Mouse (Mus musculus): ENCODE data around the gene Hhipl1. TPM values are rescaled to one million over a fixed set of nuclear protein-coding genes. Genes with fewer than 3 reads are reported as not detected.

The Hhipl1 gene
- polyA plus RNA-seq, 1 experiment from 2014 or later, result 0.82 TPM

GRCm38 (mm10) chr12:108273466-108274312, 32.4 kb upstream of the Hhipl1 start:
- Histone ChIP-seq H3K4me3 (ENCODE audit: low read depth, low read length) (peak overlapping the region; percentile 69), H3K9me3 (ENCODE audit: low read depth, low read length) (no peaks in the 10 kb centered on the region), H3K36me3 (ENCODE audit: insufficient read depth) (0 out of 2 replicates have a peak, but pooled peaks cover 5% of the 10 kb centered on the region), H3K27me3 (ENCODE audit: insufficient read depth, low read length) (peaks cover 5% of the 10 kb centered on the region; the same call in 1 of the 2 replicates), H3K4me2 (peak overlapping the region; percentile 97), H3K4me1 (ENCODE audit: insufficient read depth) (peaks cover 29% of the 10 kb centered on the region), H3K27ac (ENCODE audit: low read depth) (no peak overlapping the region), H3K9ac (peak overlapping the region; percentile 70)
- WGBS, result 5% methylated on average over 21 of the region's 21 CpGs
- no peak for DNase-seq
- no peak for ATAC-seq (ENCODE audit: insufficient read depth)
- TF ChIP-seq CTCF (IDR thresholded peaks at IDR 0.05; ENCODE audit: low read depth), result no peak

DNA sequence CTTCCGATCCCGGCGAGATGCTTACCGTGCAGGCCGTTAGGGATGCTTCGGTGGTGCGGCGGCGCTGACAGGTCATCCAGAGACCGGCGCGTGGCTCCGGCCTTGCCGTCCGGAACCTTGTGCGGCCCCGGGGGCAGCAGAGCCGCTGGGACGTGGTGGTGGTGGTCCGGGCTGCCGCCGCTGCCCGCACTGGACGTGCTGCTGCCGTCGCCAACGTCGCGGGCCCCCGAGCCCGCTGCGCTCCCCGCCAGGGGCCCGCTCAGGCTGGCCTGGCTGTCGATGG, 31.8 kb upstream of the Hhipl1 start:
- Histone ChIP-seq H3K27me3 (ENCODE audit: insufficient read depth, low read length) (peaks cover 5% of the 10 kb centered on the region; the same call in 1 of the 2 replicates), H3K9ac (peak overlapping the region; percentile 70), H3K9me3 (ENCODE audit: low read depth, low read length) (no peaks in the 10 kb centered on the region), H3K4me1 (ENCODE audit: insufficient read depth) (peaks cover 29% of the 10 kb centered on the region), H3K4me2 (peak overlapping the region; percentile 97), H3K27ac (ENCODE audit: low read depth) (no peak overlapping the region), H3K4me3 (ENCODE audit: low read depth, low read length) (peak overlapping the region; percentile 69), H3K36me3 (ENCODE audit: insufficient read depth) (0 out of 2 replicates have a peak, but pooled peaks cover 5% of the 10 kb centered on the region)
- TF ChIP-seq CTCF (IDR thresholded peaks at IDR 0.05; ENCODE audit: low read depth), result no peak
- ATAC-seq (ENCODE audit: insufficient read depth) (no peak), DNase-seq (no peak)
- 1% methylated on average over 35 of the region's 35 CpGs for WGBS

DNA sequence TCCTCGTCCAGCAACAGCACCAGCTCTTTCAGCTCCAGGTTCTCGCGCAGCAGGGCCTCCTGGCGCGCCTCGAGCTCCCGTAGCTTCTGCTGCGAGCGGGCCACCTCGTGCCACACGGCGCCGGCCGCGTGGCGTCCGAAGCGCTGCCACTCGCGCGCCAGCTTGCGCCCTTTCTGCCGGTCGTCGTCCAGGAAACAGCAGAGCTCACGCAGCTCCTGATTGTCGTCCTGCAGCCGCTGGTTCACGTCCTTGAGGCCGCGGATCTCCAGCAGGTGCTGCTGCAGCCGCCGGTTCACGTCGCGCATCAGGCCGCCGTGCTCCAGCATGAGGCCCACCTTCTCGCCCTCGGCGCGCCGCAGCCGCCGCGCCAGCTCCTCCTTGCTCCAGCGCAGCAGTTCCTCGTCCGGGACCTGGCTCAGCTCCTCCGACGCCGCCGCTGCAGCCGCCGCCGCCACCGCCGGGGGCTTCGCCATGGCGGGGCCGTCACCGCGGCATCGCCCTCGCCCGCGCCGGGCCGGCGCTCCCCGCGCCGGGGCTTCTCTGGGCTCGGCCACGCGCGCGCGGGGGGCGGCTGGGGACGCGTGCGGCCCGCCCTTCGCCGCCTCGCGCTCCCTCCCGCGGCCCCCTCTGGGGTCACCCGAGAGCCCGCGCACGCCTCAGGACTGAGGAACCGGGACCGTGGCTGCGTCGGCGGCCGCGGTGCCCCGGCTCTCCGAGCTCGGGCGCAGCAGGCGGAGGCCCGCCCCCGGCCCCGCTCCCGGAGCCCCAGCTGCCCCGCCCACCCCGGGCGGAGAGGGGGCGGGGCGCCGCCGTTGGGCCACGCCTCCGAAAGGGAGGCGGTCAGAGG, 31.2 kb upstream of the Hhipl1 start, which contains the start of gene Ccdc85c:
Ccdc85c (minus strand) TSS at position 765 of the 847 bp plus-strand sequence.
- H3K4me1 ChIP-seq (ENCODE audit: insufficient read depth), result peaks cover 29% of the 10 kb centered on the region
- H3K9me3 ChIP-seq (ENCODE audit: low read depth, low read length), result no peaks in the 10 kb centered on the region
- DNase-seq (peak; percentile 67), ATAC-seq (ENCODE audit: insufficient read depth) (peak; percentile 1; the same call in 1 of the 2 replicates)
- H3K27ac ChIP-seq (ENCODE audit: low read depth), result peak within 1 kb of the TSS; percentile 64
- peak within 1 kb of the TSS; percentile 97 for H3K4me2 ChIP-seq
- H3K36me3 ChIP-seq (ENCODE audit: insufficient read depth), result 0 out of 2 replicates have a peak, but pooled peaks cover 1% of the 10 kb centered on the region
- peak within 1 kb of the TSS; percentile 69 for H3K4me3 ChIP-seq (ENCODE audit: low read depth, low read length)
- under 1% methylated on average over 93 of the region's 120 CpGs for WGBS
- peaks cover 5% of the 10 kb centered on the region; the same call in 1 of the 2 replicates for H3K27me3 ChIP-seq (ENCODE audit: insufficient read depth, low read length)
- no peak for TF ChIP-seq CTCF (IDR thresholded peaks at IDR 0.05; ENCODE audit: low read depth)
- peak within 1 kb of the TSS; percentile 70 for H3K9ac ChIP-seq

DNA sequence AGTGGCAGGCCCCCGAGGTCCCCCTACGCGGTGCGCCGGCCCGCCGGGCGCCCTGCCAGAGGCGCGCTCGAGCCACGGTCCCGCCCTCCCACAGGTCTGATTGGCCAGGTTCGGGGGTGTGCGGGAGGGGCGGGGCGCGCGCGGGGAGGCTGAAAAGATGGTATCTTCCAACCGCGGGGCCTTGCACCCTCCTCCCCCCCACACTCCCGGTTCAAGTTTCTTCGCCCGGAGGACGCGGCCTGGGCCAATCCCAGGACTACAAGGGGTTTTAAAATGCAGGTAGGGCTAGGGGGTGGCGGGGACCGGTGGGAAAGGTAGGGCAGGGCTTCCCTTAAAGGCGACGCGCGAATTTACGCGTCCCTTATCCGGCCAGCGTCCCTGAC, 30.6 kb upstream of the Hhipl1 start:
- Histone ChIP-seq H3K9ac (peak overlapping the region; percentile 67), H3K4me2 (peak overlapping the region; percentile 97), H3K4me3 (ENCODE audit: low read depth, low read length) (peak overlapping the region; percentile 69), H3K9me3 (ENCODE audit: low read depth, low read length) (no peaks in the 10 kb centered on the region), H3K36me3 (ENCODE audit: insufficient read depth) (no peaks in the 10 kb centered on the region), H3K27me3 (ENCODE audit: insufficient read depth, low read length) (peaks cover 5% of the 10 kb centered on the region; the same call in 1 of the 2 replicates), H3K4me1 (ENCODE audit: insufficient read depth) (peaks cover 29% of the 10 kb centered on the region), H3K27ac (ENCODE audit: low read depth) (peak overlapping the region; percentile 64)
- DNase-seq (peak; percentile 99), ATAC-seq (ENCODE audit: insufficient read depth) (peak; percentile 90)
- TF ChIP-seq CTCF (IDR thresholded peaks at IDR 0.05; ENCODE audit: low read depth), result no peak
- WGBS, result 0% methylated on average over 27 of the region's 37 CpGs

DNA sequence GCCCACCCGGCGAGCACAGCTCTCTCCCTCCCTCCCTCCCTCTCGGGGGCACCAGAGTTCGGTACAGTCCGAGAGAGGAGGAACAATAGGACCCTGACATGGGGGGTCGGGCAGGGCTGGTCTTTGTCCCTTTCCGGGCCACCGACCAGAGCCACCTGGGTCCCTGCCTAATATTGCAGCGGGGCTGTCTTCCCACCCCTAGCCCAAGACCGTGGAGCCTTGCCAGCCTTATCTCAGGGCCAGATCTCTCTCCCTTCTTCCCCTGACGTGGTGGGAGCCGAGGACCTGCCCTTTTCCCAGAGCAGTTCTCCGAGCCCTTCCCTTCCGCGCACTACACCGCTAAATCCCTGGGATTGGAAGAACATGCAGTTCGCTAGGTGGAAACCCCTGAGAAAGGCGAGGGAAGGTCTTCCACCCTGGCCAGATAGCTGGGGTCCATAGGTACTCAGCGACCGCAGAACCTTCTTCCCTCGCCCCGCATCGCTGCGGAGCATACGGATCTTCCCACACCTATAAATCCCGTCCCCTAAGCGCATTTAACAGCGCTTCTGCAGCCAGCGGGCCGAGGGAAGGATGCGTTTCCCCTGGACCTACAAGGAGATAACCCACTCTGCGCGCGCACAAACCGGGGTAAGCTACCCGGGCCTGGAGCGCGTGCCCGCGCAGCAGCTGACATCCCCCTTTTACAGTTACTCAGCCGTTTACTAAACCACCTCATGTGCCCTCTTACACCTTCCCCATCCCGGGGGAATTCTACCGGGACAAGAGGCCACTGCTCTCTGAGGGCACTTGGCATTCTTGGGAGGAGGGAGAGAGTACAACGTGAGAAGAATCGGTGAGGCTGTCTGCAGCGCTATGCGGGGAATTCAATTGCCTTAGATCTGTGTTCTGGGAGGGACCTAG, 29.9 kb upstream of the Hhipl1 start:
- Histone ChIP-seq H3K4me1 (ENCODE audit: insufficient read depth) (peaks cover 29% of the 10 kb centered on the region), H3K36me3 (ENCODE audit: insufficient read depth) (no peaks in the 10 kb centered on the region), H3K27me3 (ENCODE audit: insufficient read depth, low read length) (peaks cover 5% of the 10 kb centered on the region; the same call in 1 of the 2 replicates), H3K27ac (ENCODE audit: low read depth) (peak overlapping the region; percentile 64), H3K9me3 (ENCODE audit: low read depth, low read length) (no peaks in the 10 kb centered on the region), H3K4me2 (peak overlapping the region; percentile 97), H3K4me3 (ENCODE audit: low read depth, low read length) (peak overlapping the region; percentile 69), H3K9ac (peak overlapping the region; percentile 67)
- WGBS, result under 1% methylated on average over 46 of the region's 47 CpGs
- DNase-seq (peak; percentile 64), ATAC-seq (ENCODE audit: insufficient read depth) (no peak; the same call in 1 of the 2 replicates)
- no peak for TF ChIP-seq CTCF (IDR thresholded peaks at IDR 0.05; ENCODE audit: low read depth)

GRCm38 (mm10) chr12:108277341-108277841, 28.7 kb upstream of the Hhipl1 start:
- Histone ChIP-seq H3K4me3 (ENCODE audit: low read depth, low read length) (no peak overlapping the region), H3K4me2 (peak overlapping the region; percentile 97), H3K27ac (ENCODE audit: low read depth) (no peak overlapping the region), H3K36me3 (ENCODE audit: insufficient read depth) (no peaks in the 10 kb centered on the region), H3K4me1 (ENCODE audit: insufficient read depth) (peaks cover 26% of the 10 kb centered on the region), H3K27me3 (ENCODE audit: insufficient read depth, low read length) (peaks cover 5% of the 10 kb centered on the region; the same call in 1 of the 2 replicates), H3K9me3 (ENCODE audit: low read depth, low read length) (no peaks in the 10 kb centered on the region), H3K9ac (peak overlapping the region; percentile 20)
- ATAC-seq (ENCODE audit: insufficient read depth) (no peak), DNase-seq (peak; percentile 51)
- WGBS, result 5% methylated on average over 12 of the region's 12 CpGs
- TF ChIP-seq CTCF (IDR thresholded peaks at IDR 0.05; ENCODE audit: low read depth), result no peak

All from lung, embryonic 14.5 days (tissue).